Mouse (Mus musculus) midbrain, embryonic 14.5 days (tissue): ENCODE measurements around the gene Ckap2. TPM values are rescaled to one million over a fixed set of nuclear protein-coding genes. Genes with fewer than 3 reads are reported as not detected.
"Not testable (repeated sequence)": the region's sequence is repeated elsewhere in the genome, so short reads cannot be mapped to it uniquely, and the experiment has no call there.

Experiments
- ATAC-seq: fragments of 200-750 bp; cut with Nextera tagmentation; 2 replicates; pipeline ENCODE4 v1.8.0; 2017; ENCODE audit warnings: moderate number of reproducible peaks, moderate library complexity; ENCODE audit not compliant: low FRiP score, low TSS enrichment
- DNase-seq: peaks from one replicate; pipeline ENCODE4 v3.0.0-alpha.2; 2015
- H3K27ac ChIP-seq: fragments of 300-500 bp; sonication (generic); replicated peaks from 2 replicates; pipeline ENCODE4 v1.5.1; 2014; ENCODE audit warnings: mild to moderate bottlenecking, low read depth, low read length, moderate library complexity
- H3K27me3 ChIP-seq: fragments of 300-500 bp; sonication (generic); 2 replicates; pipeline ENCODE4 v1.6.1; 2014; ENCODE audit warnings: low read length, control low read depth, mixed read lengths; ENCODE audit not compliant: control insufficient read depth, insufficient read depth
- H3K36me3 ChIP-seq: fragments of 300-500 bp; sonication (generic); 2 replicates; pipeline ENCODE4 v1.6.1; 2014; ENCODE audit warnings: low read length, control low read depth; ENCODE audit not compliant: control insufficient read depth, insufficient read depth
- H3K4me1 ChIP-seq: fragments of 300-500 bp; sonication (generic); 2 replicates; pipeline ENCODE4 v1.6.1; 2014; ENCODE audit warnings: mild to moderate bottlenecking, antibody characterized with exemption, low read length, control low read depth; ENCODE audit not compliant: control insufficient read depth, insufficient read depth
- H3K4me2 ChIP-seq: fragments of 300-500 bp; sonication (generic); 2 replicates; pipeline ENCODE4 v1.6.1; 2014; ENCODE audit warnings: mild to moderate bottlenecking, low read length, moderate library complexity
- H3K4me3 ChIP-seq: fragments of 300-500 bp; sonication (generic); replicated peaks from 2 replicates; pipeline ENCODE4 v1.5.1; 2014; ENCODE audit warnings: low read depth, low read length
- H3K9ac ChIP-seq: fragments of 300-500 bp; sonication (generic); replicated peaks from 2 replicates; pipeline ENCODE4 v1.6.1; 2014; ENCODE audit warnings: mild to moderate bottlenecking, low read length, moderate library complexity
- H3K9me3 ChIP-seq: fragments of 300-500 bp; sonication (generic); 2 replicates; pipeline ENCODE4 v1.6.1; 2016; ENCODE audit warnings: low read length, control low read depth, mixed read lengths; ENCODE audit not compliant: control insufficient read depth
- WGBS: fragments of 180-500 bp; shearing (Covaris S2); extraction: QIAGEN DNeasy Blood & Tissue Kit; methylation state at CpG from one replicate; pipeline ENCODE4 v1.1.7; 2014; 5-methylcytosine and 5-hydroxymethylcytosine counted together
- polyA plus RNA-seq: library from polyadenylated mRNA; unstranded; fragments of >200 nt; fragmentation: Nextera tagmentation; extraction: Ambion mirVana; gene quantifications from 2 replicates; pipeline ENCODE4 v1.2.1, GENCODE M21; 2014

The Ckap2 gene
- polyA plus RNA-seq, 1 experiment from 2014 or later, result 15.5 TPM

- no peaks in the 10 kb centered on the region for H3K9me3 ChIP-seq
- DNase-seq (no peak), ATAC-seq (no peak)
- no peak overlapping the region for H3K9ac ChIP-seq
- 88% methylated on average over 4 of the region's 4 CpGs for WGBS
- H3K36me3 ChIP-seq, result peaks cover 11% of the 10 kb centered on the region; the same call in 1 of the 2 replicates
- no peak overlapping the region for H3K4me3 ChIP-seq
- H3K4me1 ChIP-seq, result no peaks in the 10 kb centered on the region
- H3K27me3 ChIP-seq, result no peaks in the 10 kb centered on the region
- no peak overlapping the region for H3K27ac ChIP-seq
- no peak overlapping the region for H3K4me2 ChIP-seq
Measured at GRCm38 (mm10) chr8:22141836-22142385, 43.7 kb downstream of the Ckap2 start.

- not testable (repeated sequence) for H3K36me3 ChIP-seq, DNase-seq, H3K4me2 ChIP-seq, H3K9ac ChIP-seq, H3K9me3 ChIP-seq, H3K4me3 ChIP-seq, ATAC-seq, H3K27me3 ChIP-seq, H3K27ac ChIP-seq, H3K4me1 ChIP-seq
- 92% methylated on average over 9 of the region's 9 CpGs for WGBS
Measured at GRCm38 (mm10) chr8:22136462-22136861, 49.2 kb downstream of the Ckap2 start.

- no peaks in the 10 kb centered on the region for H3K27me3 ChIP-seq
- no peak for ATAC-seq
Measured at GRCm38 (mm10) chr8:22134750-22135135, 50.9 kb downstream of the Ckap2 start.

GRCm38 (mm10) chr8:22134078-22134749, 51.4 kb downstream of the Ckap2 start:
- ATAC-seq (no peak), DNase-seq (no peak)
- no peak overlapping the region for H3K27ac ChIP-seq
- peaks cover 12% of the 10 kb centered on the region; the same call in 1 of the 2 replicates for H3K36me3 ChIP-seq
- no peak overlapping the region for H3K9ac ChIP-seq
- 95% methylated on average over 7 of the region's 7 CpGs for WGBS
- H3K4me1 ChIP-seq, result no peaks in the 10 kb centered on the region
- H3K9me3 ChIP-seq, result no peaks in the 10 kb centered on the region
- H3K4me3 ChIP-seq, result no peak overlapping the region
- H3K4me2 ChIP-seq, result no peak overlapping the region
- no peaks in the 10 kb centered on the region for H3K27me3 ChIP-seq

More at GRCm38 (mm10) chr8:22134750-22135135, 50.9 kb downstream of the Ckap2 start:
- Histone ChIP-seq H3K9ac (no peak overlapping the region), H3K4me1 (no peaks in the 10 kb centered on the region), H3K9me3 (no peaks in the 10 kb centered on the region), H3K36me3 (0 out of 2 replicates have a peak, but pooled peaks cover 10% of the 10 kb centered on the region), H3K4me2 (no peak overlapping the region), H3K4me3 (no peak overlapping the region), H3K27ac (no peak overlapping the region)
- DNase-seq, result no peak
- WGBS, result 86% methylated on average over 5 of the region's 5 CpGs

- no peaks in the 10 kb centered on the region for H3K27me3 ChIP-seq
- no peaks in the 10 kb centered on the region for H3K4me1 ChIP-seq
- no peak for DNase-seq
- H3K9me3 ChIP-seq, result no peaks in the 10 kb centered on the region
- no peak overlapping the region for H3K9ac ChIP-seq
- peaks cover 31% of the 10 kb centered on the region for H3K36me3 ChIP-seq
- no peak for ATAC-seq
- no peak overlapping the region for H3K4me3 ChIP-seq
- 93% methylated on average over 12 of the region's 12 CpGs for WGBS
- H3K27ac ChIP-seq, result no peak overlapping the region
- H3K4me2 ChIP-seq, result no peak overlapping the region
Measured at GRCm38 (mm10) chr8:22132062-22132461, 53.6 kb downstream of the Ckap2 start.

- Histone ChIP-seq H3K9me3 (no peaks in the 10 kb centered on the region), H3K36me3 (peaks cover 24% of the 10 kb centered on the region), H3K27me3 (no peaks in the 10 kb centered on the region), H3K4me2 (peak within 1 kb of the TSS; percentile 58), H3K9ac (no peak within 1 kb of the TSS; the same call in 1 of the 2 replicates), H3K4me3 (peak within 1 kb of the TSS; percentile 27), H3K4me1 (no peaks in the 10 kb centered on the region), H3K27ac (no peak within 1 kb of the TSS)
- ATAC-seq (peak; percentile 55; the same call in 1 of the 2 replicates), DNase-seq (peak; percentile 71)
- WGBS, result 1% methylated on average over 28 of the region's 29 CpGs
Measured at GRCm38 (mm10) chr8:22124220-22125152, 61.1 kb downstream of the Ckap2 start, which contains the start of gene Nek5. Nek5 (minus strand) TSS chr8:22125053.

Other genes starting within 250 kb of the Ckap2 start
- not detected in 2 replicates for gene Defb35, start 247.5 kb downstream of the Ckap2 start, polyA plus RNA-seq
- gene Defb13, start 239.1 kb downstream of the Ckap2 start, polyA plus RNA-seq, result not detected in 2 replicates
- not detected in 2 replicates for gene Fam90a1a, start 227.1 kb downstream of the Ckap2 start, polyA plus RNA-seq
- not detected in 2 replicates for gene Ccdc70, start 216.0 kb downstream of the Ckap2 start, polyA plus RNA-seq
- gene Atp7b, start 125.5 kb downstream of the Ckap2 start, polyA plus RNA-seq, result 1.5 TPM in 2 replicates
- 27.0 and 37.3 TPM in 2 replicates for gene Alg11, start 125.1 kb downstream of the Ckap2 start, polyA plus RNA-seq
- 0.28 and 0.49 TPM in 2 replicates for gene Nek5, start 60.8 kb downstream of the Ckap2 start, polyA plus RNA-seq
- 6.1 and 9.2 TPM in 2 replicates for gene Nek3, start 19.4 kb downstream of the Ckap2 start, polyA plus RNA-seq
- 36.1 and 39.9 TPM in 2 replicates for gene Vps36, start 7.0 kb upstream of the Ckap2 start, polyA plus RNA-seq
- gene Thsd1, start 41.5 kb upstream of the Ckap2 start, polyA plus RNA-seq, result 3.8 and 7.9 TPM in 2 replicates
- gene Tpte, start 97.6 kb upstream of the Ckap2 start, polyA plus RNA-seq, result not detected in 2 replicates
- 6.2 and 9.0 TPM in 2 replicates for gene Slc25a15, start 212.8 kb upstream of the Ckap2 start, polyA plus RNA-seq
- 31.4 and 35.1 TPM in 2 replicates for gene Mrps31, start 225.5 kb upstream of the Ckap2 start, polyA plus RNA-seq